Mouse (Mus musculus): ENCODE results near the gene Hist2h2bb.
A peak's percentile ranks its signal among the peaks of the same experiment; 100 is the strongest.

The Hist2h2bb gene

DNA sequence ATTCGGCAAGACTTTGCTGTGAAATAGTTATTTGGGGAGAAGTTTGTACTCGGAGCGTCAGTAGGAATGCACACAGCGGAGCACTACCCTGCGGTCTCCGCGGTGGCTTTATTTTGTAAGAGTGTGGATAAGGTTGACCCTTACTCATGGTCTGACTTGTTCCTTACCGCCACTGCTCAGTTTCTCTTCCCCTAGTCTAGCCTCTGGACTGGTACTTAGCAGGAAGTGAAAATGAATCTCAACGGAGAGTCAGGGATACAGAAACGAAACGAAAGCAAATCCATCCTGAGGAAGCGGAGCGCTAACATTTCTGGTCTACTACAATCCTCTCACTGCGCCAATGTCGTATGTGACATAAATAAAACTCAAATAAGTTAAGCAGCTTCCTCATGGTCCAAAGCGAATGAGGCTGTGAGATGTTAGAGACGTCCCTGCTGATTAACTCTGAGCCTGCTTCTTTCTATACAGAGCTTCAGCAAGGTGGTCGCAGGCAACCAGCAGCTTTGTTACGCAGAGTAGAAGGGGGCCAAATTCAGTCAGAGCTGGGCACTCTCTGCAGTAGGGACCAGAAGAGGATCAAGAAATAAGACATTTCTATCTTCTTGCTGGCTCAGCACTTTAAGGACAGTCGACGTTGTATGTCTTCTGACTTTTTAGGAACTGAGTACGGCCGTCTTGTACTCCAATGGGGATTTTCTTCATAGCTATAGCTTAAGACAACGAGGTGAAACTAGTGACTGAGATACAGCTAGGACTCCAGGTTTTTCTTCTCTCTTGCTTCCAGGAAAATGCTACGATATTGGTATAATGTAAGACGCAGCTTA is 31.4 kb downstream of the Hist2h2bb start:
- peak; percentile 53 for DNase-seq (ENCODE audit: low spot score)

DNA sequence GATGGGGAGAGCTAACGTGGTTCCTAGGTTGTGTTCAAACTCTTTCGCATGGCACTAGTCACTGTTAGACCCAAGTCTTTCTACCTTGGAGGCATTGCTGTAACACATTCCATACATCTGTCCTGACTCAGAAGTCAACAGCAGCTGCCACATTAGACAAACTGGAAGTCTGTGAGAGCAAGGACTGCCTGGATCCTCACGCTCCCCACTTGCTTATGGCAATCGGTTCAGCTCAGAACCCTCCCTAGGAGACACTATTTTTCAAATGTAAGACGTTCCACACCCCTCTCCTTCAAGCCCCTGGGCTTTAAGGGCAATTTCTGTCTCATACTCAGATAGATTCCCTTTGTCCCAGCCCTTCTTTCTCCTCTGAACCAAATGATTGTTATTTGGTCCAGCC is 32.5 kb downstream of the Hist2h2bb start:
- no peak for DNase-seq (ENCODE audit: low spot score)

DNA sequence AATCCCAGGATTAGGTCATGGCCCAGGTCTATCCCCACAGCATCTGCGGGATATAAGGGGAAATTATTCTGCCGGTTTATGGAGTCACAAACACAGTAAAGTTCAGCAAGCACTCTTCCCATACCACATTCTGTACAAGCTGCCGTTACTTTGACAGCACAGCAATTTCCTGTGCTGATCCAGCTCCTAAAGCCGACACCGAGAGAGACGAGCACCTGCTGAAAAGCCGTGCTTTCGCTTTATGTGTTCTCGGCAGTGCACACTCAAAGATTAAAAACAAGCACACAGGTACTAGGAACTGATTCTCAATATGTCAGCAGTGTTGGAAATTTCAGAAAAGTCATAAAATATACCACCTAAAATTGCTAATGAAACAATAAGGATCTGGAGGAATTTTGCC is 37.0 kb downstream of the Hist2h2bb start:
- DNase-seq (ENCODE audit: low spot score), result no peak

DNA sequence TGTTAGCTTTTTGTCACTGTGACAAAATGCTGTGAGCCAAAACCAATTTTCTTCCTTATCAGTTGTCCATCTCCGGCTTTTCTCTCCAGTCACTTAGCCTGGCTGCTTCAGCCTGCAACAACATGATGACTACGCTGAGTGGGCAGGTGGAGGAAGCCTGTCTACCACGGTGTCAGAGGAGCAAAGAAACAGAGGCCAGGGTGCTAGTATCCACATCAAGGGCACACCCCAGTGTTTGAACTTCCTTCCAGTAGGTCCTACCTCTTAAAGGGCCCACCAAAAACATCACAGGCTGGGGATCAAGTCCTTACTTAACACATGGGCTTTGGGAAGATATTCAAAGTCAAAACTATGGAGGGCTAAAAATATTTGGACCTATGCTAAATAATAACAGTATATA is 39.9 kb downstream of the Hist2h2bb start:
- no peak for DNase-seq (ENCODE audit: low spot score)

DNA sequence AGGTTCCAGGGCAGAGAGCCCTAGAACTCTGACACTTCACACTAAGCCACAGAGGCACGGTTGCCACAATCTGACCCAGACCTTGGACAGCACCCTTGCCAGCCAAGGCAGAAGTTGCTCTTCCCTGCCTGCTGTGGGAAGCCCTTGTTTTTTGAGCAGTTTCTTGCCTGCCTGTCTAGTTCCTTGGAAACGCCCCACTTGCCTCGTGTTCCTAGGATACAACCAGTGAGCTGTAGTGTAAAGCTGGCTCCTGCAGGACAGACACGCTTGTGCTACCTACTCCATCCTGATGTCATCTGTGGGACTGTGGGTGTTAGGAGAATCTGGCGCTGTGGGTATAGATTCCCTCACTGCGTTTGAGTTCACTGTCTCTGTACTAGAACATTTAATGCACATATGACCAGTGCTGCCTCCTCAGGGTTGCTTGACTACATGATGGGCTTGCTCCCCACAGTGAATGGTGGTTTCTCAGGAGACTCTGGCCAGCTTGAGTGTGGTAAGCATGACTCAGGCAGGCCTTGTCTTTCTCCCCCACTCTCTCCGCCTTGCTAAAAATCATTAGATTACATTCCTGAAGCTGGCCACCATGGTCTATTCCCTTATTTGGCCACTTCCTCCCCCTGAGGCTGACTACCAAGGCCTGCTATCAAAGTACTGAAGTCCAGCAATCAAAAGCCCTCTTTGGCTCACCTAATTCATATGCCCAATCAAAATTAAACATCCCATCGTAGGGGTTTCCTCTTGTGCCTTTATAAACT is 43.0 kb downstream of the Hist2h2bb start:
- DNase-seq (ENCODE audit: low spot score), result no peak

All from layer of hippocampus, adult 11-12 months (tissue).